Mouse (Mus musculus): Measurements from ENCODE around the gene Zmiz1. TPM values are rescaled to one million over a fixed set of nuclear protein-coding genes. Genes with fewer than 3 reads are reported as not detected.

Gene Zmiz1
- polyA plus RNA-seq, 1 experiment from 2014 or later: 26.3 TPM

DNA sequence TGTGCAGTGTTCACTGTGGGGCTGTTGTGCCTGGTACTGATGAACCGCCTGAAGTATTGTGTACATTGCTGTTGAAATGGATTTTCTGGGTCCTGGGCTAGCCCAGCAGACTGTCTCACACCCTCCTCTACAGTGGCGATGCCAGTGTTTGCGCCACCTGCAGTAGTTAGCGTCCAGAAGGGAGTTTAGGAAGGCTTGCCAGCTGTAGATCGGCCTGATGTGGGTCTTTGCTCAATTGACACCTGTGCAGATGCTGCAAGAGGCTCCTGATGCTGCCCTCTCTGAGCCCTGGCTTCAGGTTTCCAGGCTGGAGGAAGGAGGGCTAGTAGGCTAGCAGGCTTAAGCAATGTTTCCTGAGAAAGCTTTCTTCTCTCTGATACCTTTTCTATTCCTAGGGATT lies 42.5 kb downstream of the Zmiz1 start:
- Histone ChIP-seq H3K4me3 (replicated peaks; ENCODE audit: low read length) (no peak overlapping the region), H3K36me3 (ENCODE audit: control insufficient read depth, insufficient read depth, low read length) (no peaks in the 10 kb centered on the region), H3K27me3 (ENCODE audit: control insufficient read depth, insufficient read depth, low read length) (no peaks in the 10 kb centered on the region), H3K4me2 (ENCODE audit: low read depth, low read length) (no peak overlapping the region), H3K9me3 (replicated peaks; ENCODE audit: control insufficient read depth, low read length) (no peaks in the 10 kb centered on the region), H3K9ac (ENCODE audit: low read length) (no peak overlapping the region), H3K27ac (ENCODE audit: low read length) (no peak overlapping the region), H3K4me1 (ENCODE audit: control insufficient read depth, insufficient read depth, low read length) (peaks cover 43% of the 10 kb centered on the region)
- 83% methylated on average over 5 of the region's 5 CpGs for WGBS
- ATAC-seq (ENCODE audit: insufficient read depth, low FRiP score): no peak

DNA sequence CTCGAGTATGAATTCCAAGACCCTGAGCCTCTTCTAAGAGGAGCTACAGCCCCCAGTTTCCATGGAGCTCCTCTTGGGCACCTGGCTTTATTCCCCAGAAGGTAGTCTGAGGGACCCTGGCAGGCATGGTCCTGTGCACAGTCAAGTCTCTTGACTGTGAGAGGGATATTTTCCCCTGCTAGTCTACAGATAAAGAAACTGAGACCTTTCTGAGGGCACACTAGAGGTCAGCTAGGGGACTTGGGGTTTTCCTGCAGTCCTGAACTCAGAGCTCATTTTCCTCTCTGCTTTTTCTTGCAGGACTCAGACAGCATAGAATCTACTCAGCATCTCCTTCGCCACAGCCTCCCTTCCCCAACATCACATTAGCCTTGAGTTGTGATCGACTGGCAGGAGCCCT lies 43.4 kb downstream of the Zmiz1 start:
- no peak overlapping the region for H3K4me3 ChIP-seq (replicated peaks; ENCODE audit: low read length)
- H3K4me2 ChIP-seq (ENCODE audit: low read depth, low read length): no peak overlapping the region
- H3K9ac ChIP-seq (ENCODE audit: low read length): no peak overlapping the region
- no peaks in the 10 kb centered on the region for H3K9me3 ChIP-seq (replicated peaks; ENCODE audit: control insufficient read depth, low read length)
- WGBS: 82% methylated on average over 3 of the region's 3 CpGs
- no peaks in the 10 kb centered on the region for H3K36me3 ChIP-seq (ENCODE audit: control insufficient read depth, insufficient read depth, low read length)
- H3K27ac ChIP-seq (ENCODE audit: low read length): no peak overlapping the region
- no peak for ATAC-seq (ENCODE audit: insufficient read depth, low FRiP score)
- no peaks in the 10 kb centered on the region for H3K27me3 ChIP-seq (ENCODE audit: control insufficient read depth, insufficient read depth, low read length)
- H3K4me1 ChIP-seq (ENCODE audit: control insufficient read depth, insufficient read depth, low read length): peaks cover 35% of the 10 kb centered on the region

DNA sequence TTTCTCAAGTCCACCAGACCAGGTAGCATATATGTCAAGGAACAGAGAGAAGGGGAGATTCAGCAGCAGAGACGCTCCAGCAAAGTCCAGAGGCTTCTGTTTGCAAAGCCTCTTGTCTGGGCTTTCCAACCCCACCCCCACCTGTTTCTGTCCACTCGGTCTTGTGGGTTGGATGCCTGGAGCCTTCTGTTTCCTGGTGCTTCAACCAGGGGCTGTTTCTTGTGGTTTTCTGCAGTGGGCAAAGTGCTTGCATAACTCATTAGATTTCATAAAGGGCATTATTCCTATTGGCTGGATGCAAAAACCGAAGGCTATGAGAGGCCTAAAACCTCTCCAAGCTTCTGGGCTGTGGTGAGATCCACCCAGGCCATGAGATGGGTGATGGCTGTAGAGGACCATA lies 45.3 kb downstream of the Zmiz1 start:
- no peak overlapping the region for H3K9ac ChIP-seq (ENCODE audit: low read length)
- H3K4me1 ChIP-seq (ENCODE audit: control insufficient read depth, insufficient read depth, low read length): peaks cover 25% of the 10 kb centered on the region
- WGBS: 63% methylated on average over 3 of the region's 3 CpGs
- H3K36me3 ChIP-seq (ENCODE audit: control insufficient read depth, insufficient read depth, low read length): no peaks in the 10 kb centered on the region; the same call in 1 of the 2 replicates
- H3K4me2 ChIP-seq (ENCODE audit: low read depth, low read length): no peak overlapping the region
- H3K9me3 ChIP-seq (replicated peaks; ENCODE audit: control insufficient read depth, low read length): no peaks in the 10 kb centered on the region
- H3K27ac ChIP-seq (ENCODE audit: low read length): peak overlapping the region; percentile 16; the same call in 1 of the 2 replicates
- no peak for ATAC-seq (ENCODE audit: insufficient read depth, low FRiP score)
- no peaks in the 10 kb centered on the region for H3K27me3 ChIP-seq (ENCODE audit: control insufficient read depth, insufficient read depth, low read length)
- no peak overlapping the region for H3K4me3 ChIP-seq (replicated peaks; ENCODE audit: low read length)

DNA sequence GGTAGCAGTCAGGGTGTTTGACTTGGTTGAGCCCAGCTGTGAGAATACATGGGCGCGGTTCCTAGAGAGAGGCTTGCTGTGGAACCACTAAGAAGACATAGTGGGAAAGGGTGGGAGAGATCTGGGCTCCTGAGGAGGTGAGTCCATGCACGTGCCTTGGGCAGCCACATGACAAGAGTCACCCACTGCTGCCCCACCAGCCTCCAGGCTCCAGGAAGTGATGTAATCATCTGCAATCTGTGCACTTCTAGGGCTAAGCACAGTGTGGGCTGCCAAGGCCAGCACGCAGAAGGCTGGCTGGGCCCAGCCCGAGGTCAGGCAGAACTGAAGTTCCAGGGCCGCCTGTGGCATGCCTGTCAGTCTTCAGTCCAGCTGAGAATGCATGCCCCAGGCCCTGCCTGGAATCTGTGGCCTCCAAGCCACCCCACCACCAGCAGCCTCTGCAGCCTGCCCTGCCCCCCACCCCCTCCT lies 46.3 kb downstream of the Zmiz1 start:
- Histone ChIP-seq H3K4me1 (ENCODE audit: control insufficient read depth, insufficient read depth, low read length) (peaks cover 27% of the 10 kb centered on the region), H3K4me3 (replicated peaks; ENCODE audit: low read length) (no peak overlapping the region), H3K27me3 (ENCODE audit: control insufficient read depth, insufficient read depth, low read length) (no peaks in the 10 kb centered on the region), H3K36me3 (ENCODE audit: control insufficient read depth, insufficient read depth, low read length) (no peaks in the 10 kb centered on the region; the same call in 1 of the 2 replicates), H3K27ac (ENCODE audit: low read length) (0 out of 2 replicates have a peak overlapping the region, but pooled peaks have one; percentile 16), H3K9ac (ENCODE audit: low read length) (no peak overlapping the region), H3K9me3 (replicated peaks; ENCODE audit: control insufficient read depth, low read length) (no peaks in the 10 kb centered on the region), H3K4me2 (ENCODE audit: low read depth, low read length) (no peak overlapping the region)
- ATAC-seq (ENCODE audit: insufficient read depth, low FRiP score): peak; percentile 22; the same call in 1 of the 2 replicates
- 39% methylated on average over 6 of the region's 6 CpGs for WGBS

DNA sequence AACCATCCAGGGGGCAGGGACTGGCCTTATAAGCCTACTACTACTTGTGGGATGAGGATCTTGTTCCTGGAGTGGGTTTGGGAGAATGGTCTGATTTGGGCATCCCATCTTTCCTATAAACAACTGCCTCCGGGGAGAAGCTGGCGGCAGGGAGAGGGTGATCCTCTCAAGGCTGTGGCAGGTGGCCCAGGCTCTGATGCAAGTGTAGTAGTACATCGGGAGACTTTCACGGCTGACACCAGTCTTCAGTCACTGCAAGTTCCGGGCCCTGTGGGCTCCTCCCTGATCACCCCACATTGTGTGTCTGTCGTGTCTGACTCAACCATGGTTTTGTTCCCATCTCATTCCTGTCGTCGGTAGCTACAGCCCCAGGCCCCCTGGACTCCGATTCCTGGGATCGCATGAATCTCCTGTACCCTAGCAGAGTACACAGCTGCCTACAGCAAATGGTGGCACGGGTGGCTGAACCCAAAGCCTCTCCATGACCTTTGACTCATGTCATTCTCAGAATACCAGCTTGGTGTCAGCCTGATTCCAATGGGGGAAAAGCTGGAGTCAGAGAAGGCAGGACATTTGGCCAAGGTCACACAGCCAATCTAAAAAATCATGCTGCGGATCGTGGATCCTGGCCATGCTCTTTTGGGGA lies 49.2 kb downstream of the Zmiz1 start:
- Histone ChIP-seq H3K27me3 (ENCODE audit: control insufficient read depth, insufficient read depth, low read length) (no peaks in the 10 kb centered on the region), H3K9ac (ENCODE audit: low read length) (no peak overlapping the region), H3K27ac (ENCODE audit: low read length) (no peak overlapping the region), H3K4me1 (ENCODE audit: control insufficient read depth, insufficient read depth, low read length) (peaks cover 57% of the 10 kb centered on the region), H3K4me3 (replicated peaks; ENCODE audit: low read length) (no peak overlapping the region), H3K36me3 (ENCODE audit: control insufficient read depth, insufficient read depth, low read length) (no peaks in the 10 kb centered on the region; the same call in 1 of the 2 replicates), H3K9me3 (replicated peaks; ENCODE audit: control insufficient read depth, low read length) (no peaks in the 10 kb centered on the region), H3K4me2 (ENCODE audit: low read depth, low read length) (no peak overlapping the region)
- 77% methylated on average over 13 of the region's 13 CpGs for WGBS
- no peak for ATAC-seq (ENCODE audit: insufficient read depth, low FRiP score)

DNA sequence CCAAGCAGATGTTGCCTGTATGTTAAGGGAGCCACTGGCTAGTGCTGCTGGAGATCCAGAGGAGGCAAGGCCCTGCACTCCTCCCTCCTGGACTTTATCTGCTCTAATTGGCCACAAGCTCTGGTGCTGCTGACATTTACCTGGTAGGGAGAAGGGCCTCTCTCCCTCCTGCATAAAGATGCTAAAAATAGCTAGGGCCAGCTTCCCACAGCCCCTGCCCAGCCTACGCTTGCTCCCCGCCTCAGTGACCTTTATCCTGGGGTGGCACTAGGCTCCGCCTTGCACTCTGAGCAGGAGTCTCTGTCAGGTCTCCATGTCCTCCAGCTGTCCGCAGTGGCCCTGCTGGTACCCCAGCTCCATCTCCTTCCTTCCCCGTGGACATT lies 49.8 kb downstream of the Zmiz1 start:
- Histone ChIP-seq H3K27me3 (ENCODE audit: control insufficient read depth, insufficient read depth, low read length) (no peaks in the 10 kb centered on the region), H3K4me3 (replicated peaks; ENCODE audit: low read length) (no peak overlapping the region), H3K36me3 (ENCODE audit: control insufficient read depth, insufficient read depth, low read length) (no peaks in the 10 kb centered on the region; the same call in 1 of the 2 replicates), H3K9me3 (replicated peaks; ENCODE audit: control insufficient read depth, low read length) (no peaks in the 10 kb centered on the region), H3K27ac (ENCODE audit: low read length) (no peak overlapping the region), H3K4me1 (ENCODE audit: control insufficient read depth, insufficient read depth, low read length) (peaks cover 62% of the 10 kb centered on the region), H3K9ac (ENCODE audit: low read length) (no peak overlapping the region), H3K4me2 (ENCODE audit: low read depth, low read length) (no peak overlapping the region)
- WGBS: 71% methylated on average over 5 of the region's 5 CpGs
- ATAC-seq (ENCODE audit: insufficient read depth, low FRiP score): peak; percentile 31; the same call in 1 of the 2 replicates

DNA sequence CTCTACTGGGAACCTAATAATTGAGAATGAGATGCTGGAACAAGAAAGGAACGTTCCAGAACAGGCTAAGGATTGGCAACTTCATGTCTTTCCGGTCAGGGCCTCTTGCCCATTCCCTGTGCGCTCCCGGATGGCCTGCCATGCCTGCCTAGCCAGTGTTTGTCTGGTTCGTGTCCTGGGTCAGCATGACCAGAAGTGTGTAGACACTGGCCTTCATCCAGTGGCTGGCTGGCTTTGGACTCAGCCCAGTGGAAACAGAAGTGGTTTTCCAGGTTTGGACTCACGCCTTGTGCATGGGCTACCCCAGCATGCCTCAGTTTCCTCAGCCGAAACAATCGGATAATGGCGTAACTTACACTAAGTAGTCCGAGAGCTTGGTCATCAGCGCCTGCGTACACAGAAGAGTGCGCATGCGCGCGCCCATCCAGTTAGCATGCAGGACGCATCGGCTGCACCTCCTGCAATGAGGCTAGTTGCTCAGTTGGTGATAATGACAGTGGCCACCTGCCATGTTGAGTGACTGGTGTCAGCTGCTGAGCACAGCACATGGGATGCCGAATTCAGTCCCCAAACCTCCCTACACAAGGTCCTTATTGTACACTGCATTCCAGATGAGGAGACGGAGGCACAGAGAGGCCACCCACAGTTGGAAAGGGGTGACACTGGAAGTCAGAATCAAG lies 50.6 kb downstream of the Zmiz1 start:
- no peak overlapping the region; the same call in 1 of the 2 replicates for H3K27ac ChIP-seq (ENCODE audit: low read length)
- H3K27me3 ChIP-seq (ENCODE audit: control insufficient read depth, insufficient read depth, low read length): no peaks in the 10 kb centered on the region
- no peak for ATAC-seq (ENCODE audit: insufficient read depth, low FRiP score)
- no peaks in the 10 kb centered on the region for H3K9me3 ChIP-seq (replicated peaks; ENCODE audit: control insufficient read depth, low read length)
- WGBS: 90% methylated on average over 20 of the region's 20 CpGs
- peaks cover 64% of the 10 kb centered on the region for H3K4me1 ChIP-seq (ENCODE audit: control insufficient read depth, insufficient read depth, low read length)
- no peak overlapping the region for H3K4me3 ChIP-seq (replicated peaks; ENCODE audit: low read length)
- H3K4me2 ChIP-seq (ENCODE audit: low read depth, low read length): no peak overlapping the region
- H3K36me3 ChIP-seq (ENCODE audit: control insufficient read depth, insufficient read depth, low read length): no peaks in the 10 kb centered on the region; the same call in 1 of the 2 replicates
- no peak overlapping the region for H3K9ac ChIP-seq (ENCODE audit: low read length)

DNA sequence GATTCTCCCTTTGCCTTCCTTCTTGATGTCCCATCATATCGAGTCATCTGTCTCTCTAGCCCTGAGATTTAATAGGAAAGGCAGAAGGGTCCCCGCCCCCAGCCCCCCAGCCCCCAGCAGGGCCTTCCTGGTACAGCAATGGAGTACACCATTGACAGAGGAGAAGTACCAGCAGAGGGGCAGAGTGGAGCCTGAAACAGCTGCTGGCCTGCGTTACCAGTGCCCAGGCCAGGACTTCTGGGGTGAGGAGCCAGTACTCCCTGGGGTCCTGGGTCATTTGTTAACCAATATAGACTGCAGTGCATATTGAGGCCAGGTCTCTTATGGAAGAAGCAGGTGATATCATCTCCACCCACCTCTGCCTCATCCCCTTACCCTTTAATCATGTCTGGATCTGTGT lies 51.4 kb downstream of the Zmiz1 start:
- H3K9ac ChIP-seq (ENCODE audit: low read length): no peak overlapping the region
- no peak overlapping the region; the same call in 1 of the 2 replicates for H3K27ac ChIP-seq (ENCODE audit: low read length)
- H3K4me1 ChIP-seq (ENCODE audit: control insufficient read depth, insufficient read depth, low read length): peaks cover 64% of the 10 kb centered on the region
- H3K27me3 ChIP-seq (ENCODE audit: control insufficient read depth, insufficient read depth, low read length): no peaks in the 10 kb centered on the region
- no peak overlapping the region for H3K4me2 ChIP-seq (ENCODE audit: low read depth, low read length)
- no peaks in the 10 kb centered on the region for H3K9me3 ChIP-seq (replicated peaks; ENCODE audit: control insufficient read depth, low read length)
- no peak for ATAC-seq (ENCODE audit: insufficient read depth, low FRiP score)
- no peaks in the 10 kb centered on the region; the same call in 1 of the 2 replicates for H3K36me3 ChIP-seq (ENCODE audit: control insufficient read depth, insufficient read depth, low read length)
- H3K4me3 ChIP-seq (replicated peaks; ENCODE audit: low read length): no peak overlapping the region
- WGBS: 65% methylated on average over 3 of the region's 3 CpGs

DNA sequence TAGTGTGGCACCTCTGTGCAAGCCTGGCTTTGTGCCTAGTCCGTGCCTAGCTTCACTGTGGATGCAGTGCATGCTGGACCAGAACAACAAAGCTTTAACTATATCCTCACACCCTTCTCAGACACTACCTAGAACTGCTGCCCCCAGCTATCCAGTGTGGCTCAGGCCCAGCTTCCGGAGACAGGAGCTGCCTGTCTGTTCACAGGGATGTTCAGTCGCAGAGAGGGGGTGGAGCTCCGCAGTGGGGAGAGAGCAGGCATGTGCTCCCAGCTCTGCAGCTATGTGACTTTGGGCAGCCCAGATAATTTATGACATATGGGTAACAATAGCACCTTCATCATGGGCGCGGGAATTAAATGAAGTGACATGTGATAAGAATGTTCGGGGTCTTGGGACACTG lies 52.0 kb downstream of the Zmiz1 start:
- H3K9ac ChIP-seq (ENCODE audit: low read length): 0 out of 2 replicates have a peak overlapping the region, but pooled peaks have one; percentile 34
- no peak overlapping the region for H3K4me2 ChIP-seq (ENCODE audit: low read depth, low read length)
- H3K9me3 ChIP-seq (replicated peaks; ENCODE audit: control insufficient read depth, low read length): no peaks in the 10 kb centered on the region
- peaks cover 69% of the 10 kb centered on the region for H3K4me1 ChIP-seq (ENCODE audit: control insufficient read depth, insufficient read depth, low read length)
- no peaks in the 10 kb centered on the region; the same call in 1 of the 2 replicates for H3K36me3 ChIP-seq (ENCODE audit: control insufficient read depth, insufficient read depth, low read length)
- no peak for ATAC-seq (ENCODE audit: insufficient read depth, low FRiP score)
- 40% methylated on average over 7 of the region's 7 CpGs for WGBS
- peak overlapping the region; percentile 62; the same call in 1 of the 2 replicates for H3K27ac ChIP-seq (ENCODE audit: low read length)
- no peak overlapping the region for H3K4me3 ChIP-seq (replicated peaks; ENCODE audit: low read length)
- no peaks in the 10 kb centered on the region for H3K27me3 ChIP-seq (ENCODE audit: control insufficient read depth, insufficient read depth, low read length)

Measured in stomach, embryonic 16.5 days (tissue).